Mouse (Mus musculus): ENCODE data around the gene Tnfsf10. TPM values are rescaled to one million over a fixed set of nuclear protein-coding genes. Genes with fewer than 3 reads are reported as not detected.

Tnfsf10 gene
- polyA plus RNA-seq, 1 experiment from 2014 or later, result 0.62 TPM

DNA sequence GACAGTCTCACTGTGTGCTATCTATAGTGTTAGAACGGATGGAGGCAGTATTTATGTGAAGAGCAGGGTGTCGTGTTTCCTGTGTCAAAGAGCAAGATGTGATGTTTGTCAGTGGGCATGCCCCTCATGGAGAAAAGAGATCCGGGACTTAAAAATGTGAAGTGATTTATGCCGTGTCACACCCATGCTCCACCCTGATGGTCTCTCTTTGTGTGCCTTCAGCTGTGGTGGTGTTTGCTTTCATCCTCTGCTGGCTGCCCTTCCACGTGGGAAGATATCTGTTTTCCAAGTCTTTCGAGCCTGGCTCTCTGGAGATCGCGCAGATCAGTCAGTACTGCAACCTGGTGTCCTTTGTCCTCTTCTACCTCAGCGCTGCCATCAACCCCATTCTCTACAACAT, 57.6 kb downstream of the Tnfsf10 start:
- H3K27me3 ChIP-seq (ENCODE audit: control insufficient read depth, insufficient read depth, low read length), result peaks cover 38% of the 10 kb centered on the region
- no peaks in the 10 kb centered on the region for H3K9me3 ChIP-seq (replicated peaks; ENCODE audit: control insufficient read depth, low read length)
- H3K9ac ChIP-seq (ENCODE audit: low read length), result no peak overlapping the region
- no peaks in the 10 kb centered on the region for H3K4me1 ChIP-seq (ENCODE audit: control insufficient read depth, insufficient read depth, low read length)
- H3K27ac ChIP-seq (ENCODE audit: low read length), result no peak overlapping the region
- no peak overlapping the region for H3K4me2 ChIP-seq (ENCODE audit: low read depth, low read length)
- H3K4me3 ChIP-seq (replicated peaks; ENCODE audit: low read length), result no peak overlapping the region
- H3K36me3 ChIP-seq (ENCODE audit: control insufficient read depth, insufficient read depth, low read length), result no peaks in the 10 kb centered on the region
- 38% methylated on average over 9 of the region's 9 CpGs for WGBS
- no peak for ATAC-seq (ENCODE audit: insufficient read depth, low FRiP score)

DNA sequence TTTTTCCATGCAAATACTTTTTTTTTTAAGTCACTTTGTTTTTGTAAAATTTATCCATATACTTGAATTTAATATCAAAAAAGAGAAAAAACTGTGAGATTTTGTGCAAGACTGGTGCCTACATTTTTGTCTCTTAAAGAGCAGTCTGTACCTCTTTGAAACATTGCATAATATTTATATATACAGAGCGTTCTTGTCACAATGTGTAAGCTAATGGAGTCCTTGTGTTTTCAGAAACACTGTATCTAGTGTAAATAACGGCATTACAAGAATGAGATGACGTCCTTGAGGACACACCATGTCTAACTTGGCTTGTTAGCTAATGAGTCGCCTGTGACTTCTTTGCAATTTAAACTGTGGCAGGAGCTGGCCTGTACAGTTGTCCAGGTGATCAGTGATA, 61.1 kb downstream of the Tnfsf10 start:
- Histone ChIP-seq H3K4me2 (ENCODE audit: low read depth, low read length) (no peak overlapping the region), H3K4me1 (ENCODE audit: control insufficient read depth, insufficient read depth, low read length) (no peaks in the 10 kb centered on the region), H3K27me3 (ENCODE audit: control insufficient read depth, insufficient read depth, low read length) (peaks cover 5% of the 10 kb centered on the region), H3K27ac (ENCODE audit: low read length) (no peak overlapping the region), H3K9me3 (replicated peaks; ENCODE audit: control insufficient read depth, low read length) (no peaks in the 10 kb centered on the region), H3K9ac (ENCODE audit: low read length) (no peak overlapping the region), H3K4me3 (replicated peaks; ENCODE audit: low read length) (no peak overlapping the region), H3K36me3 (ENCODE audit: control insufficient read depth, insufficient read depth, low read length) (no peaks in the 10 kb centered on the region)
- 44% methylated on average over 4 of the region's 4 CpGs for WGBS
- no peak for ATAC-seq (ENCODE audit: insufficient read depth, low FRiP score)

DNA sequence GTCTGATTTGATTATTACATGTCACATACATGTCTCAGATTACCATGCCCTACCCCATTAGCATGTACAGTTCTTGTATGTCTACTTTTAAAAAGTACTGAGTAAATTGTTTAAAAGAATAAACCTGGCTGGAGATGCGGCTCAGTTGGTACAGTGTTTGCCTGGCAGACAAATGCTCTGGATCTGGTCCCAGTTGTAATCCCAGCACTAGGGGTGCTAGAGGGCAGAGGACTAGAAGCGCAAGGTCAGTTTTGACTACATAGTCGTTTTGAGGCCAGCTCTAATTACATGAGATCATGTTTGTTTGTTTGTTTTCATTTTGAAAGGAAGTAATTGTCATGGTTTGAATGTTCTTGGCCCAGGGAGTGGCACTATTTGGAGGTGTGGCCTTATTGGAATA, 68.0 kb downstream of the Tnfsf10 start:
- Histone ChIP-seq H3K9me3 (replicated peaks; ENCODE audit: control insufficient read depth, low read length) (no peaks in the 10 kb centered on the region), H3K36me3 (ENCODE audit: control insufficient read depth, insufficient read depth, low read length) (no peaks in the 10 kb centered on the region), H3K4me3 (replicated peaks; ENCODE audit: low read length) (no peak overlapping the region), H3K27me3 (ENCODE audit: control insufficient read depth, insufficient read depth, low read length) (no peaks in the 10 kb centered on the region), H3K27ac (ENCODE audit: low read length) (no peak overlapping the region), H3K4me2 (ENCODE audit: low read depth, low read length) (no peak overlapping the region), H3K9ac (ENCODE audit: low read length) (no peak overlapping the region), H3K4me1 (ENCODE audit: control insufficient read depth, insufficient read depth, low read length) (no peaks in the 10 kb centered on the region)
- WGBS, result 65% methylated on average over 3 of the region's 3 CpGs
- ATAC-seq (ENCODE audit: insufficient read depth, low FRiP score), result no peak

DNA sequence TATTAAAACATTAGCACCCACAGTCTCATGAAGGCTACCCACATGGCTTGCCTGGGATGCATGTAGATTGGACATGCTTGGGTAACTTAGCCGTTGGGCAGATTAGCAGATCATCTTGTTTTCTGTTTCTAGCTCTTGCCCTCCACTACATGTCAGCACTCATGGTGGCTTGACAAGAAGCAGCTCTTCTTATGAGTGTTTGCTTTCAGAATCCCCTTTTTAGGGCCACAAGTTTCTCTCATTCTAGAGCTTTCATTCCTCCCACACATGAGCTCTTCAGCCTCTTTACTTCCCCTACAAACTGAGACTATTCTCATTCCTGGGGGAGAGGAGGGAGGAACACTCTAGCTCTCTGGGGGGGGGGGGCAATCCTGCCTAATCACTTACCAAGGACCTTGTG, 73.1 kb downstream of the Tnfsf10 start:
- H3K9me3 ChIP-seq (replicated peaks; ENCODE audit: control insufficient read depth, low read length), result no peaks in the 10 kb centered on the region
- H3K27me3 ChIP-seq (ENCODE audit: control insufficient read depth, insufficient read depth, low read length), result no peaks in the 10 kb centered on the region
- no peaks in the 10 kb centered on the region for H3K4me1 ChIP-seq (ENCODE audit: control insufficient read depth, insufficient read depth, low read length)
- H3K4me2 ChIP-seq (ENCODE audit: low read depth, low read length), result no peak overlapping the region
- no peak overlapping the region for H3K9ac ChIP-seq (ENCODE audit: low read length)
- no peak for ATAC-seq (ENCODE audit: insufficient read depth, low FRiP score)
- no peak overlapping the region for H3K4me3 ChIP-seq (replicated peaks; ENCODE audit: low read length)
- no peaks in the 10 kb centered on the region for H3K36me3 ChIP-seq (ENCODE audit: control insufficient read depth, insufficient read depth, low read length)
- WGBS, result 80% methylated on average over 1 of the region's 1 CpGs
- H3K27ac ChIP-seq (ENCODE audit: low read length), result no peak overlapping the region

Other genes starting within 250 kb of the Tnfsf10 start
- 45.7 and 47.3 TPM in 2 replicates for gene Ect2, start 163.2 kb upstream of the Tnfsf10 start, polyA plus RNA-seq (2015; fragmentation: Nextera tagmentation; extraction: Ambion mirVana)
- 7.5 and 8.6 TPM in 2 replicates for gene Nceh1, start 134.1 kb upstream of the Tnfsf10 start, polyA plus RNA-seq (2015; fragmentation: Nextera tagmentation; extraction: Ambion mirVana)
- gene Ghsr, start 54.3 kb downstream of the Tnfsf10 start, polyA plus RNA-seq (2015; fragmentation: Nextera tagmentation; extraction: Ambion mirVana), result not detected in 2 replicates

Measured in stomach, embryonic 16.5 days (tissue).